13 mouse cellular contexts compared by ENCODE assay signal in genomic region chr13:48650615-48651014, GRCm38 (mm10). TPM values are rescaled to one million over a fixed set of nuclear protein-coding genes. Genes with fewer than 3 reads are reported as not detected.
A peak's percentile ranks its signal among the peaks of the same experiment; 100 is the strongest.
DNase-seq lines count a peak whose midpoint lies in the region; ATAC-seq and TF ChIP-seq lines count a peak whose summit lies in the region.
"Had no signal": no experiment of that assay in that cellular context is flagged by ENCODE, and none has a peak within 500 bp of the region (broad histone marks: within the 10 kb centered on the region; RNA-seq: fewer than 3 reads in every experiment).

No protein-coding gene starts in this region.

- H3K4me3 ChIP-seq in forebrain, postnatal 0 days (ENCODE audit: low read depth, low read length), result no peak overlapping the region
- H3K4me3 ChIP-seq in forebrain, embryonic 13.5 days, result no peak overlapping the region
- H3K4me3 ChIP-seq in bone marrow, adult 2 months (replicated peaks; ENCODE audit: control insufficient read depth, low read depth, low read length), result no peak overlapping the region
- no peak overlapping the region for H3K4me3 ChIP-seq in liver, embryonic 12.5 days
- H3K4me3 ChIP-seq: embryonic facial prominence, embryonic 12.5 days had no signal

- H3K36me3 ChIP-seq in forebrain, postnatal 0 days (ENCODE audit: insufficient read depth), result no peaks in the 10 kb centered on the region
- H3K36me3 ChIP-seq in forebrain, embryonic 13.5 days (ENCODE audit: poor library complexity, severe bottlenecking), result no peaks in the 10 kb centered on the region
- H3K36me3 ChIP-seq in liver, embryonic 12.5 days, result no peaks in the 10 kb centered on the region
- H3K36me3 ChIP-seq: embryonic facial prominence, embryonic 12.5 days had no signal

- WGBS in forebrain, postnatal 0 days, result 0% methylated on average over 1 of the region's 1 CpGs
- WGBS in forebrain, embryonic 13.5 days, result 0% methylated on average over 1 of the region's 1 CpGs
- 0% methylated on average over 1 of the region's 1 CpGs for WGBS in bone marrow, adult 2 months
- WGBS in liver, embryonic 12.5 days (ENCODE audit: insufficient replicate concordance), result 0% methylated on average over 1 of the region's 1 CpGs

- H3K27ac ChIP-seq in forebrain, postnatal 0 days (ENCODE audit: low read depth, low read length), result no peak overlapping the region
- H3K27ac ChIP-seq in forebrain, embryonic 13.5 days, result no peak overlapping the region
- no peak overlapping the region for H3K27ac ChIP-seq in bone marrow, adult 2 months (ENCODE audit: control insufficient read depth, insufficient read depth, low read depth, low read length, poor library complexity)
- no peak overlapping the region for H3K27ac ChIP-seq in liver, embryonic 12.5 days
- H3K27ac ChIP-seq: embryonic facial prominence, embryonic 12.5 days had no signal

- H3K4me1 ChIP-seq in forebrain, postnatal 0 days (ENCODE audit: insufficient read depth), result no peaks in the 10 kb centered on the region
- H3K4me1 ChIP-seq in forebrain, embryonic 13.5 days, result no peaks in the 10 kb centered on the region
- H3K4me1 ChIP-seq in bone marrow, adult 2 months (ENCODE audit: control insufficient read depth, insufficient read depth, low read length), result no peaks in the 10 kb centered on the region
- H3K4me1 ChIP-seq in liver, embryonic 12.5 days, result peaks cover 15% of the 10 kb centered on the region
- H3K4me1 ChIP-seq: embryonic facial prominence, embryonic 12.5 days had no signal

- no peak overlapping the region for H3K4me2 ChIP-seq in forebrain, postnatal 0 days (ENCODE audit: low read depth)
- H3K4me2 ChIP-seq in forebrain, embryonic 13.5 days, result no peak overlapping the region
- H3K4me2 ChIP-seq in liver, embryonic 12.5 days, result no peak overlapping the region
- H3K4me2 ChIP-seq: embryonic facial prominence, embryonic 12.5 days had no signal

- TF ChIP-seq POLR2A in bone marrow, adult 2 months (IDR thresholded peaks at IDR 0.05; ENCODE audit: borderline replicate concordance, control insufficient read depth, low read depth, low read length), result no peak

- peak; percentile 20 for DNase-seq in forebrain, postnatal 0 days
- DNase-seq in 416B (ENCODE audit: low read depth), result peak; percentile 66
- no peak for DNase-seq in ovary, adult 18-20 months (ENCODE audit: low spot score)
- no peak for DNase-seq in layer of hippocampus, adult 9-10 months (ENCODE audit: low spot score)
- no peak for DNase-seq in adrenal gland, postnatal 4 days (ENCODE audit: low spot score in 2 of 2)
- DNase-seq: right cerebral cortex, postnatal 25 days had no signal

- TF ChIP-seq CTCF in forebrain, postnatal 0 days (IDR thresholded peaks at IDR 0.05; ENCODE audit: low read depth), result peak; percentile 71
- 0 out of 2 replicates have a peak, but pooled peaks have one; percentile 8 for TF ChIP-seq CTCF in bone marrow, adult 2 months (IDR thresholded peaks at IDR 0.05; ENCODE audit: control insufficient read depth, insufficient read depth, low read length)

- H3K9me3 ChIP-seq in forebrain, postnatal 0 days (ENCODE audit: low read length), result no peaks in the 10 kb centered on the region
- H3K9me3 ChIP-seq in forebrain, embryonic 13.5 days (replicated peaks), result no peaks in the 10 kb centered on the region
- H3K9me3 ChIP-seq in liver, embryonic 12.5 days (replicated peaks), result no peaks in the 10 kb centered on the region
- H3K9me3 ChIP-seq: embryonic facial prominence, embryonic 12.5 days had no signal

- no peak overlapping the region for H3K9ac ChIP-seq in forebrain, postnatal 0 days
- H3K9ac ChIP-seq in forebrain, embryonic 13.5 days, result no peak overlapping the region
- no peak overlapping the region for H3K9ac ChIP-seq in liver, embryonic 12.5 days
- H3K9ac ChIP-seq: embryonic facial prominence, embryonic 12.5 days had no signal

- no peak for ATAC-seq in forebrain, postnatal 0 days
- ATAC-seq in forebrain, embryonic 13.5 days, result no peak
- ATAC-seq in liver, embryonic 12.5 days, result peak; percentile 8; the same call in 1 of the 2 replicates

- no peaks in the 10 kb centered on the region for H3K27me3 ChIP-seq in forebrain, postnatal 0 days (ENCODE audit: insufficient read depth, low read length)
- H3K27me3 ChIP-seq in forebrain, embryonic 13.5 days, result peaks cover 38% of the 10 kb centered on the region
- H3K27me3 ChIP-seq in liver, embryonic 12.5 days (replicated peaks), result peaks cover 40% of the 10 kb centered on the region

RNA-seq across cellular contexts. Expression of gene Barx1, which starts 12.2 kb away (rescaled TPM):
- not detected in 2 replicates for total RNA-seq in forebrain, postnatal 0 days (2014; rRNA removed)
- not detected in 2 replicates for polyA plus RNA-seq in forebrain, postnatal 0 days (2015; fragmentation: Nextera tagmentation; extraction: Ambion mirVana)
- not detected in 2 replicates for polyA plus RNA-seq in forebrain, embryonic 13.5 days (2015; fragmentation: Nextera tagmentation; extraction: Ambion mirVana)
- polyA plus RNA-seq in bone marrow, adult 2 months (2011; ENCODE audit: insufficient read depth, insufficient read length, low replicate concordance, missing spikeins), result not detected in 2 replicates
- 7.2 and 7.8 TPM in 2 replicates for polyA plus RNA-seq in liver, embryonic 12.5 days (2016; fragmentation: Nextera tagmentation; extraction: Ambion mirVana)
- under 1 TPM in 1 of 2 experiments, not detected in 1; 0.28 TPM for total RNA-seq in adrenal gland, postnatal 4 days (2021)
- total RNA-seq: heart, adult 8-10 months; megakaryocyte, adult 5-6 weeks had no signal
- polyA plus RNA-seq: large intestine, adult 2 months had no signal

RNA-seq across cellular contexts. Expression of gene Ptpdc1, which starts 25.2 kb away (rescaled TPM):
- total RNA-seq in forebrain, postnatal 0 days (2014; rRNA removed), result 19.5 and 36.4 TPM in 2 replicates
- polyA plus RNA-seq in forebrain, postnatal 0 days (2015; fragmentation: Nextera tagmentation; extraction: Ambion mirVana), result 8.5 and 12.4 TPM in 2 replicates
- 13.0 and 13.4 TPM in 2 replicates for polyA plus RNA-seq in forebrain, embryonic 13.5 days (2015; fragmentation: Nextera tagmentation; extraction: Ambion mirVana)
- polyA plus RNA-seq in bone marrow, adult 2 months (2011; ENCODE audit: insufficient read depth, insufficient read length, low replicate concordance, missing spikeins), result 1.1 and 5.8 TPM in 2 replicates
- polyA plus RNA-seq in liver, embryonic 12.5 days (2016; fragmentation: Nextera tagmentation; extraction: Ambion mirVana), result 1.2 and 1.4 TPM in 2 replicates
- 10 to 100 TPM; 14.4 to 15.5 TPM for total RNA-seq in adrenal gland, postnatal 4 days (2021)

Comparison
In these comparisons a context has a peak if more than half of its experiments do, and no peak if none do; other contexts are left out.
1. DNase-seq: peak in forebrain, postnatal 0 days (single experiment) and 416B (single experiment); none in ovary, adult 18-20 months (single experiment), layer of hippocampus, adult 9-10 months (single experiment) and adrenal gland, postnatal 4 days (0 of 2).